Mouse (Mus musculus) ES-Bruce4 (cell line): Measurements from ENCODE around the gene Phkb.

Experiments
- CTCF ChIP-seq: IDR thresholded peaks from one replicate; pipeline ENCODE4 v1.8.1; 2011; ENCODE audit warnings: low read depth, low read length
- POLR2A ChIP-seq: IDR thresholded peaks from one replicate; pipeline ENCODE4 v1.8.1; 2011; ENCODE audit warnings: low read length; ENCODE audit not compliant: insufficient read depth

DNA sequence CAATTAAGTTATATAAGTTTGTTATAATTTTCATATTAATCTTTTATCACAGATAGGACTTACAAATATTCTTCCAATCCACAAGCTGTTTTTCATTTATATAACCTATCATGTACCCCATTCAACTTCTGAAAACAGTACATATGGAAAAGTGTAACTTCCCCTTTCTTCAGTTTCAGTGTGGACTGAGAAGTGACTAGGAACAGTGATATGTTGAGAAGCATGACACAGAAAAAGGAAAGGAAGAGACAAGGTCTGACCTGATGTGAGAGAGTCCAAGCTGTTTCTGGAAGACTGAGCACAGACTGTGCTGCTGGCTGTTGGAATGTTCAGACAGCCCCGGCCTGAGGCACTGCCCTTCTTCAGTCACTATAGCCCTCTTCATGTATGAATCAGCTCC is 40.6 kb upstream of the Phkb start:
- TF ChIP-seq CTCF, result no peak
- TF ChIP-seq POLR2A, result no peak
